Mouse (Mus musculus): ENCODE measurements at regions not wholly inside any gene's neighbourhood (a gene's known extent, or its start where the extent isn't known, plus 50 kb on each side); places are given as distances from the start of the nearest gene placed in this dataset.

GRCm38 (mm10) chr14:60530348-60530711, 103.5 kb upstream of the Spata13 start:
- no peaks in the 10 kb centered on the region for H3K27me3 ChIP-seq (ENCODE audit: control insufficient read depth, insufficient read depth, low read length)
- TF ChIP-seq CTCF (IDR thresholded peaks at IDR 0.05; ENCODE audit: extremely low read depth, insufficient read length, insufficient replicate concordance, low read depth, low read length) (no peak), POLR2A (IDR thresholded peaks at IDR 0.05; ENCODE audit: low read depth, low read length) (no peak)
- no peaks in the 10 kb centered on the region for H3K36me3 ChIP-seq (ENCODE audit: control insufficient read depth, insufficient read depth, low read length)
- H3K27ac ChIP-seq (ENCODE audit: insufficient read depth, low read depth, low read length): no peak overlapping the region
- WGBS: 63% methylated on average over 6 of the region's 6 CpGs
- H3K4me1 ChIP-seq (ENCODE audit: control insufficient read depth, insufficient read depth, insufficient read length, low read length): peaks cover 14% of the 10 kb centered on the region
- no peak overlapping the region for H3K4me3 ChIP-seq (ENCODE audit: low read depth, low read length)

- Histone ChIP-seq H3K4me3 (ENCODE audit: low read depth, low read length) (no peak overlapping the region), H3K36me3 (ENCODE audit: control insufficient read depth, insufficient read depth, low read length) (no peaks in the 10 kb centered on the region), H3K27me3 (ENCODE audit: control insufficient read depth, insufficient read depth, low read length) (no peaks in the 10 kb centered on the region), H3K27ac (ENCODE audit: insufficient read depth, low read depth, low read length) (no peak overlapping the region), H3K4me1 (ENCODE audit: control insufficient read depth, insufficient read depth, insufficient read length, low read length) (peaks cover 12% of the 10 kb centered on the region)
- no peak for TF ChIP-seq CTCF (IDR thresholded peaks at IDR 0.05; ENCODE audit: extremely low read depth, insufficient read length, insufficient replicate concordance, low read depth, low read length)
- no peak for TF ChIP-seq POLR2A (IDR thresholded peaks at IDR 0.05; ENCODE audit: low read depth, low read length)
- 87% methylated on average over 5 of the region's 5 CpGs for WGBS
Observed at GRCm38 (mm10) chr14:60530973-60531372, 102.8 kb upstream of the Spata13 start.

GRCm38 (mm10) chr14:60531766-60532165, 102.0 kb upstream of the Spata13 start:
- no peak for TF ChIP-seq POLR2A (IDR thresholded peaks at IDR 0.05; ENCODE audit: low read depth, low read length)
- TF ChIP-seq CTCF (IDR thresholded peaks at IDR 0.05; ENCODE audit: extremely low read depth, insufficient read length, insufficient replicate concordance, low read depth, low read length): no peak
- Histone ChIP-seq H3K4me3 (ENCODE audit: low read depth, low read length) (no peak overlapping the region), H3K27ac (ENCODE audit: insufficient read depth, low read depth, low read length) (no peak overlapping the region), H3K27me3 (ENCODE audit: control insufficient read depth, insufficient read depth, low read length) (no peaks in the 10 kb centered on the region), H3K4me1 (ENCODE audit: control insufficient read depth, insufficient read depth, insufficient read length, low read length) (peaks cover 12% of the 10 kb centered on the region), H3K36me3 (ENCODE audit: control insufficient read depth, insufficient read depth, low read length) (no peaks in the 10 kb centered on the region)

- Histone ChIP-seq H3K27ac (ENCODE audit: insufficient read depth, low read depth, low read length) (no peak overlapping the region), H3K27me3 (ENCODE audit: control insufficient read depth, insufficient read depth, low read length) (no peaks in the 10 kb centered on the region), H3K36me3 (ENCODE audit: control insufficient read depth, insufficient read depth, low read length) (no peaks in the 10 kb centered on the region), H3K4me3 (ENCODE audit: low read depth, low read length) (no peak overlapping the region), H3K4me1 (ENCODE audit: control insufficient read depth, insufficient read depth, insufficient read length, low read length) (peaks cover 7% of the 10 kb centered on the region)
- TF ChIP-seq POLR2A (IDR thresholded peaks at IDR 0.05; ENCODE audit: low read depth, low read length) (no peak), CTCF (IDR thresholded peaks at IDR 0.05; ENCODE audit: extremely low read depth, insufficient read length, insufficient replicate concordance, low read depth, low read length) (no peak)
- WGBS: 68% methylated on average over 23 of the region's 23 CpGs
Observed at GRCm38 (mm10) chr14:60533452-60534224, 100.2 kb upstream of the Spata13 start.

- TF ChIP-seq POLR2A (IDR thresholded peaks at IDR 0.05; ENCODE audit: low read depth, low read length) (no peak), CTCF (IDR thresholded peaks at IDR 0.05; ENCODE audit: extremely low read depth, insufficient read length, insufficient replicate concordance, low read depth, low read length) (no peak)
- Histone ChIP-seq H3K36me3 (ENCODE audit: control insufficient read depth, insufficient read depth, low read length) (no peaks in the 10 kb centered on the region), H3K4me3 (ENCODE audit: low read depth, low read length) (no peak overlapping the region), H3K27ac (ENCODE audit: insufficient read depth, low read depth, low read length) (no peak overlapping the region), H3K27me3 (ENCODE audit: control insufficient read depth, insufficient read depth, low read length) (no peaks in the 10 kb centered on the region), H3K4me1 (ENCODE audit: control insufficient read depth, insufficient read depth, insufficient read length, low read length) (no peaks in the 10 kb centered on the region)
- WGBS: 82% methylated on average over 2 of the region's 2 CpGs
Observed at GRCm38 (mm10) chr14:60539040-60539439, 94.8 kb upstream of the Spata13 start.

GRCm38 (mm10) chr14:60540111-60540510, 93.7 kb upstream of the Spata13 start:
- WGBS: 80% methylated on average over 4 of the region's 4 CpGs
- H3K27me3 ChIP-seq (ENCODE audit: control insufficient read depth, insufficient read depth, low read length): no peaks in the 10 kb centered on the region
- no peaks in the 10 kb centered on the region for H3K36me3 ChIP-seq (ENCODE audit: control insufficient read depth, insufficient read depth, low read length)
- H3K4me1 ChIP-seq (ENCODE audit: control insufficient read depth, insufficient read depth, insufficient read length, low read length): no peaks in the 10 kb centered on the region
- H3K27ac ChIP-seq (ENCODE audit: insufficient read depth, low read depth, low read length): no peak overlapping the region
- TF ChIP-seq CTCF (IDR thresholded peaks at IDR 0.05; ENCODE audit: extremely low read depth, insufficient read length, insufficient replicate concordance, low read depth, low read length): no peak
- no peak overlapping the region for H3K4me3 ChIP-seq (ENCODE audit: low read depth, low read length)

- TF ChIP-seq CTCF (IDR thresholded peaks at IDR 0.05; ENCODE audit: extremely low read depth, insufficient read length, insufficient replicate concordance, low read depth, low read length) (no peak), POLR2A (IDR thresholded peaks at IDR 0.05; ENCODE audit: low read depth, low read length) (no peak)
- WGBS: 69% methylated on average over 5 of the region's 5 CpGs
- H3K4me3 ChIP-seq (ENCODE audit: low read depth, low read length): no peak overlapping the region
- no peaks in the 10 kb centered on the region for H3K36me3 ChIP-seq (ENCODE audit: control insufficient read depth, insufficient read depth, low read length)
- no peaks in the 10 kb centered on the region for H3K27me3 ChIP-seq (ENCODE audit: control insufficient read depth, insufficient read depth, low read length)
- H3K4me1 ChIP-seq (ENCODE audit: control insufficient read depth, insufficient read depth, insufficient read length, low read length): no peaks in the 10 kb centered on the region
- no peak overlapping the region for H3K27ac ChIP-seq (ENCODE audit: insufficient read depth, low read depth, low read length)
Observed at GRCm38 (mm10) chr14:60541596-60541995, 92.2 kb upstream of the Spata13 start.
